Mouse (Mus musculus) erythroblast, adult 5-6 weeks (primary cell): Measurements from ENCODE around the gene Chrnb1. TPM values are rescaled to one million over a fixed set of nuclear protein-coding genes. Genes with fewer than 3 reads are reported as not detected.

Experiments used
- ATAC-seq: replicated peaks from 2 replicates; pipeline ENCODE4 v1.8.0; 2016; ENCODE audit warnings: moderate number of reproducible peaks, mild to moderate bottlenecking, moderate TSS enrichment, inconsistent platforms; ENCODE audit not compliant: poor library complexity, low FRiP score, severe bottlenecking
- total RNA-seq, 2 experiments: library from RNA; stranded (forward) in 1 of 2; stranded (reverse) in 1 of 2; fragments of 150-400 nt in 1 of 2; fragments of 200-764, 138-1000 nt in 1 of 2; gene quantifications; 2 replicates each; pipeline versions ENCODE4 v1.2.3 to v1.2.4; 2015 to 2017; ENCODE audit warnings: low replicate concordance in 2 of 2

The Chrnb1 gene
- total RNA-seq, 2 experiments from 2014 or later, result 0.26 to 4.0 TPM

DNA sequence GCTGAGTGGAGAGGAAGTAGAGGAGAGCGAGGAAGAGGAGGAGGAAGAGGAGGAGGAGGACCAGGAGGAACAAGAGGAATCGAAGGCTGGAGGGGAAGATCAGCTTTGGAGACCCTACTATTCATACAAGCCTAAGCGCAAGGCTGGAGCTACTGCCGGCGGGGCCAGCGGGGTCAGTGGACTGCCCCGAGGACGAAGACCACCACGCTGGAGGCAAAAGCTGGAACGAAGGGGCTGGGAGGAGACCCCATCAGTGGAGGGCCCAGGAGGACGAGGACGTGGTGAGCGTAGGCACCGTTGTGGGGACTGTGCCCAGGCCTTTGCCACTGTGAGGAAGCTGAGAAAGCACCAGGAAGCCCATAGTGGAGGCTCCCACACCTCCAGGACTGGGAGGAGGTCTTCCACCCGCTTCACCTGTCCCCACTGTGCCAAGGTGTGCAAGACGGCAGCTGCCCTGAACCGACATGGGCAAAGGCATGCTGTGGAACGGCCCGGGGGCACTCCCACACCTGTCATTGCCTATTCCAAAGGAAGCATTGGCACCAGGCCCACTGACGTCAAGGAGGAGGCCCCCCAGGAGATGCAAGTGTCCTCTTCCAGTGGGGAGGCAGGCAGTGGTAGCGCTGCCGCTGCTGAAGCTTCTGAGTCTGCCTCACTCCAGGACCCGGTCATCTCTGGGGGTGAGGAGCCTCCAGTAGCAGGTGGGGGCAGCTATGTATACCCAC lies 17.3 kb downstream of the Chrnb1 start:
- no peak for ATAC-seq

DNA sequence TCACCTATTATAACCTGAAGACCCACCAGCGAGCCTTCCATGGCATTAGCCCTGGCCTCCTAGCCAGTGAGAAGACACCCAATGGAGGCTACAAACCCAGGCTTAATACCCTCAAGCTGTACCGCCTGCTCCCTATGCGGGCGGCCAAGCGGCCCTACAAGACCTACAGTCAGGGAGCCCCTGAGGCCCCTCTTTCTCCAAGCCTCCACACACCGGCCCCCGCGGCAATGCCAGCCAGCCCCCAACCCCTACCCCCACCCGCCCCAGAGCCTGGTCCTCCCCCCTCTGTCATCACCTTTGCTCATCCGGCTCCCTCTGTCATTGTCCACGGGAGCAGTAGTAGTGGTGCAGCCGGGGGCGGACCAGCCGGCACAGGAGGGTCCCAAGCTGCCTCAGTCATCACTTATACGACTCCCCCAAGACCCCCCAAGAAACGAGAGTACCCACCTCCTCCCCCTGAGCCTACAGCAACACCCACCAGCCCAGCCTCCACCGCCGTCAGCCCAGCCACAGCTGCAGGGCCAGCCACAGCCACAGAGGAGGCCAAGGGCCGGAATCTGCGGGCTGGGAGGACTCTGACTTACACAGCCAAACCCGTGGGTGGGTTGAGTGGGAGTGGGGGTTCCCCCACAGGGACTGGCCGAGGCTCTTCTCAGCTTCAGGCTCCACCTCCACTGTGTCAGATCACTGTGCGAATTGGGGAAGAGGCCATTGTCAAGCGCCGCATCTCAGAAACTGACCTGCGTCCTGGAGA lies 18.1 kb downstream of the Chrnb1 start:
- no peak for ATAC-seq

DNA sequence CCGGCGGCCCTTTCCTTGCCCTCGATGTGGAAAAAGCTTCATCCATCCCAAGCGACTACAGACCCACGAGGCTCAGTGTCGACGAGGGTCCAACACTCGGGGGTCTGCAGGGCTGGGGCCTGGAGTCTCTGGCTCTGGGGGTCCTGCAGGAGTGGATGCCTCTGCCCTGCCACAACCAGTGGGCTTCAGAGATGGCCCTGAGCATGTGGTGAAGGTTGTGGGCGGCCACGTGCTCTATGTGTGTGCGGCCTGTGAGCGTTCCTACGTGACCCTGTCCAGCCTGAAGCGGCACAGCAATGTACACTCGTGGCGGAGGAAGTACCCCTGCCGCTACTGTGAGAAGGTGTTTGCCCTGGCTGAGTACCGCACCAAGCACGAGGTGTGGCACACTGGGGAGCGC lies 19.3 kb downstream of the Chrnb1 start:
- ATAC-seq, result no peak

DNA sequence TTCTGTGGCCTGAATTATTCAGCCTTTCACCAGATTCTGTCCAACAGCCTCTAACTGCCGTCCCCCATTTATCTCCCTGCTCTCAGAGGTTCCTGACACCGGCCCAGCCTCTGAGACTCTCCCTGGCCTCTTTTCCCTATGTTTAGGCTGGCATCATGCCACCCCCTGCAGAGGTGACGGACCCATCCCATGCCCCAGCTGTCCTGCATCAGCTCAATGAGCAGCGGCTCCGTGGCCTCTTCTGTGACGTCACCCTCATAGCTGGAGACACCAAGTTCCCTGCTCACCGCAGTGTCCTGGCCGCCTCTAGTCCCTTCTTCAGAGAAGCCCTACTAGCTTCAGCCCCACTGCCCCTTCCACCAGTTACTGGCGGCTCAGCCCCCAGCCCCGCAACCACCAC lies 20.0 kb downstream of the Chrnb1 start:
- ATAC-seq, result no peak

DNA sequence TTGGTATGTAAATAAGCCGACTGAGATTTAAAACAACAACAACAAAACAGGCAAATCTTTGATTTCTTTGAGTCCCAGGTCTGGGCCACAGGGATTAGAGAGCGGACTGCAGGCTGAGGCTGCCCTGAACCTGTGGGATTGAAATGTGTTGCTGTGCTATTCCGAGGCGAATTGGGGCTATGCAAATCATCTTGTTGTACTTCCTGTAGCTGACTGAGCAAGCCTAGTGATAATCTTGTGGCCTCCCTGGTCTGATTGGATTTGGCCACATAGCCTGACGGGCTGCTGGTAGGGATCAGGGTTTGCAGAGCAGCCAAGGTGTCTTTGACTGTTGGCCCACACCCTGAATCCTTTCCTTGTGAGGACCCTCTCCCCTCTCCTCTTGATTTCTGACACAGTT lies 20.8 kb downstream of the Chrnb1 start:
- ATAC-seq, result no peak

DNA sequence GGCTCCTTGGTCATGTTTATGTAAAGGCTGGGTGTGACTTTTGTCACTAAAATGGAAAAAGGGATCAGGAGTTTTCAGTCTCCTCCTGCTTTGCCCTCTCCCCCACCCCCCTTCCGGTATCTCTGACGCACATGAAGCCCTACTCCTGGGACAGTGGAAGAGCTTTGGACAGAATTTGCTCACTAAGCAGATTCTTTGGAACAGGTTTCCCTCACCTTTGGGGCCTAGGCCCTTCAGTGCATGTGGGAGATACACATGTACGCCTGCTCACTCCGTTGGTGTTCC lies 28.2 kb downstream of the Chrnb1 start:
- no peak for ATAC-seq

GRCm38 (mm10) chr11:69766872-69767624 lies 28.7 kb downstream of the Chrnb1 start:
- ATAC-seq, result 0 out of 2 replicates have a peak, but pooled peaks have one; percentile 28

DNA sequence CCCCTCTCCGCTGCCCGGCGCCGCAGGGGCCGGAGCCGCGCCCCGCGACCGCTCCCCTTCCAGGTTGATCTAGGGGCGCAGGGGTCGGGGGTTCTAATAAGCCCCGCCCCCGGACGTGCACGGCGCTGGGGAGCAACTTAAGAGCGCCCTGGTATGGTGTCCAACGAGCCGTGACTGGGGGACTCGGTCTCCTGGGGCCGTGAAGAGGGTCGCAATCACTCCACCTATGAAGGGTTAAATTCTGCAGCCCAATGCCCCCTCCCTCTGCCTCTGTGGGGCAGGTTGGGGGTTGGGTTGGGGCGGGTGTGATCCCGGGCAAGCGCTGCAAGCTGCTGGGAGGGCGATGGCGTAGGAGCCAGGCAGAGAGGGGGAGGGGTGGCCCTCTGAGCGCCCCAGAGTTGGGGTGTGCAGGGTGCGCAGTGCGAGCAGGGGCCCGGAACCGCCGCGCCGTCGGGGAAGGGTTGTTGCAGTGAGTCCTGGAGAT lies 29.6 kb downstream of the Chrnb1 start:
- ATAC-seq, result peak; percentile 26; the same call in 1 of the 2 replicates

- ATAC-seq, result no peak
Observed at GRCm38 (mm10) chr11:69765221-69766125, 30.3 kb downstream of the Chrnb1 start, which contains the start of gene Zbtb4. Gene Zbtb4, plus strand, starts transcription at chr11:69765912.

GRCm38 (mm10) chr11:69763551-69763950 lies 32.2 kb downstream of the Chrnb1 start:
- no peak for ATAC-seq

DNA sequence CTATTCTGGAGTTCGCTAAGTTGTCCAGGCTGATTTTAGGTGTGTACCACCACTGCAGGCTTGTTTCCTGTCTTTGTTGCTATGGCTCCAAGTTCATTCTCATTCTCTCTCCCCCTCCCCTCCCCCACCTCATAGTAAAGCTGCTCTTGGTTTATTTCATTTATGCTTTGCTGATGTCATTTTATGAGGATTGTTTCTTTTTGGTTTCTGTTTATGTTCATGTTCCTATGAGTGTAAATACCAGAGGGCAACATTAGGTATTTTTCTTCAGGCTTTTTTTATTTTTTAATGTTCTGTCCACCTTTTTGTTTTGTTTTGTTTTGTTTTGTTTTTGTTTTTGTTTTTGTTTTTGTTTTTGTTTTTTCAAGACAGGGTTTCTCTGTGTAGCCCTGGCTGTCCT lies 33.9 kb downstream of the Chrnb1 start, which contains the start of gene Slc35g3:
Gene Slc35g3 (minus strand): TSS at position 101 of the 400 bp plus-strand sequence.
- ATAC-seq, result no peak

- ATAC-seq, result no peak
Observed at GRCm38 (mm10) chr11:69760901-69761200, 34.9 kb downstream of the Chrnb1 start.

DNA sequence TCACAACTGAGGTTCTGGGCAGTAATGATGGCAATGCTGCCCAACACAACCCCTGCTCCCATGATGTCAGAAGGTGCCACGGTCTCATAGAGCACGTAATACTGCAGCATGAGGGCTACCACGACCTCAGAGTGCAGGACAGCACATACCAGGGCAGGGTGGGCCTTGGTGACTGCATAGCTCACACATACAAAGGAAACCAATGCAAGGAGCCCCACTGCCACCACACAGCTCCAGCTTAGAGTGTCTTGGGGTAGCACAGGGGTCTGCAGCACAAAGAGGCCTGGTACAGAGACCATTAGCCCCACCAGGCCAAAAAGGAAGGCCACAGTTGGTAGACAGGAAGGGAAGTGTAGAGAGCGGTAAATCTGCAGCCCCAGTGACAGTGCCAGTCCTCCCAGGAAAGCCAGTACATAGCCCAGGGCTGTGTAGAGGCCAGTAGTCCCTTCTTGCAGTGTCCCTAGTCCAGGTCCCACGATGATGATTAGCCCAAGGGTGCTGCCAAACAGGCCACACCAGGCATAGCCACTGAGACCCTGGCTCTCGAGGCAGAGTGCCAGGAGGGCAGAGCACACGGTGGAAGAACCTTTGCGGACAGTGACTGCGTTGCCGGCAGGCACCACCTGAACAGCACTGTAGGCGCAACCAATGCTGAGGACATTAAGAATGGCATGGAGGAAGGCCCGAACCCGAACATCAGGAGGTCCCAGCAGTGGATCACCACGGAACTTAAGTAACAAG lies 35.4 kb downstream of the Chrnb1 start:
- ATAC-seq, result no peak

GRCm38 (mm10) chr11:69758971-69759721 lies 36.6 kb downstream of the Chrnb1 start:
- peak; percentile 77 for ATAC-seq

DNA sequence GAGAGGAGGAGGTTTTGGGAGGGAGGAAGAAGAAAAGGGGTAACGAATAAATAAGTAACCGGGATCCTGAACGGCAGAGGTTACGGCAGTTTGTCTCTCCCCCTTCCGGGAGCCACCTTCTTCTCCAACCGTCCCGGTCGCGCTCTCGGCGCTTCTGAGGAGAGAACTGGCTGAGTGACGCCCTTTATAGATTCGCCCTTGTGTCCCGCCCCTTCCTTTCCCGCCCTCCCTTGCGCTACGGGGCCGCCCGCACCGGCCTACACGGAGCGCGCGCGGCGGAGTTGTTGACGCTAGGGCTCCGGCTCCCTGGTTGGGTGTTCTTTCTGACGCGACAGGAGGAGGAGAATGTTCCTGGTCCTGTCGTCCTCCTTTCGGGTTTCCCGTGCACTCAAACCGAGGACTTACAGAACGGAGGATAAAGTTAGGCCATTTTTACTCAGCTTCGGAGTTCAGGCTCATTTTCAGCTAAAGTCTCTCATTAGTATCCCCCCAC lies 37.2 kb downstream of the Chrnb1 start, which contains the start of gene Polr2a:
Gene Polr2a (minus strand): TSS at position 160 of the 493 bp plus-strand sequence.
- peak; percentile 81 for ATAC-seq

GRCm38 (mm10) chr11:69758090-69758456 lies 37.7 kb downstream of the Chrnb1 start:
- ATAC-seq, result peak; percentile 73

GRCm38 (mm10) chr11:69757303-69758089 lies 38.2 kb downstream of the Chrnb1 start:
- ATAC-seq, result peak; percentile 8
